Mouse (Mus musculus): ENCODE results near the gene Atp2c1. TPM values are rescaled to one million over a fixed set of nuclear protein-coding genes. Genes with fewer than 3 reads are reported as not detected.

The Atp2c1 gene
- total RNA-seq, 2 experiments from 2014 or later: 65.9 to 71.9 TPM

DNA sequence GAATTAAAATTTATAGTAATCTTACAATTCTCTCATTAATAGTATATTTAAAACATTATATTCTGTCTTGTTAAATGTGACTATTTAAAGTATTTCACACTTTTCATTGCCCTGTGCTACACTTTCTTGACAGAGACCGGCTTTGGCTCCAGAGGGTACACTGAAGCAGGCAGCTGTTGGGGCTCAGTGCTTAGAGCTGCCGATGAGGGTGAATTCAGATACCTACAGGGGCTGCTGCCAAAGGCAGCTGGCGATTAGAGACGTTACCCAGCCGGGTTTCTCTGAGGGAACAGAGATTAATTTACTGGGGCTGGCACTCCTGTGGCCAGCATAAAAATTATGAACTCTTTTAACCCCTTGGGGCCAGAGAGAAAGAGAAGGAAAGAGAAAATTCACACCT, 152.8 kb downstream of the Atp2c1 start:
- no peak for DNase-seq (ENCODE audit: low spot score in 2 of 2)

DNA sequence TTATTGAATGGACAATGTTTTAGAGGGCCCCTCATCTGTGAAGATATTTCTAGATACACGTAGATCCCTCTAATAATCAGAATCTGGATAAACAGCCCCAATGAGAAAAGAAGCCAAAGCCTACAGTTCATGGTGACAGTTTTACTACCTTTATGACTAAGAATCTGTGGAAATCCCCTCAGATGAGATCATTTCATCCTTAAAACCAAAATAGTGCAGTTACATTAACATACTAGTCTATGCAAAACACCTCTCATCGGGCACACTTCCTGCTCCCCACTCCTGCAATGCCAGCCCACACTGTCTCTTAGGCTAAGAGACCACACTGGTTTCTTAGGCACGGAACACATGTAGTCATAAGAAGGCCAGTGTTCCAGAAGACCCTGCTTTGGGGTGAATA, 158.5 kb downstream of the Atp2c1 start:
- DNase-seq (ENCODE audit: low spot score in 2 of 2): no peak

DNA sequence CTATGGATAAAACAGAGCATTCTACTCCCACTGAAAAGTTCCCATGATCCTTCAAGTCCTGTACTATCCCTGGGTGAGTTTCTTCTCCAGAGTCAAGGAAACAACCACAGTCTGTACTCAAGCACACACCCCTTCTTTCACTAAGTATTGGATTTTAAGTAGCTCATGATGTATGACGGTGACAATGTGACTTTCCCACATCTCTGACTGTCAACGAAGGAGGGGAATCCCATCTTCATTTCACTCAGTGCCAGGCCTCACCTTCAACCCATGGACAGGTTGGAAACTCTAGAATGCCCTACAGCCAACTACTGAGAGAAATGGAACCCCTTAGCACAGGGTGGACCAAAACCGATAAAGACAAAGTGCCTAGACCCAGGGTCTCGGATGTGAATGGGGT, 160.9 kb downstream of the Atp2c1 start:
- no peak for DNase-seq (ENCODE audit: low spot score in 2 of 2)

DNA sequence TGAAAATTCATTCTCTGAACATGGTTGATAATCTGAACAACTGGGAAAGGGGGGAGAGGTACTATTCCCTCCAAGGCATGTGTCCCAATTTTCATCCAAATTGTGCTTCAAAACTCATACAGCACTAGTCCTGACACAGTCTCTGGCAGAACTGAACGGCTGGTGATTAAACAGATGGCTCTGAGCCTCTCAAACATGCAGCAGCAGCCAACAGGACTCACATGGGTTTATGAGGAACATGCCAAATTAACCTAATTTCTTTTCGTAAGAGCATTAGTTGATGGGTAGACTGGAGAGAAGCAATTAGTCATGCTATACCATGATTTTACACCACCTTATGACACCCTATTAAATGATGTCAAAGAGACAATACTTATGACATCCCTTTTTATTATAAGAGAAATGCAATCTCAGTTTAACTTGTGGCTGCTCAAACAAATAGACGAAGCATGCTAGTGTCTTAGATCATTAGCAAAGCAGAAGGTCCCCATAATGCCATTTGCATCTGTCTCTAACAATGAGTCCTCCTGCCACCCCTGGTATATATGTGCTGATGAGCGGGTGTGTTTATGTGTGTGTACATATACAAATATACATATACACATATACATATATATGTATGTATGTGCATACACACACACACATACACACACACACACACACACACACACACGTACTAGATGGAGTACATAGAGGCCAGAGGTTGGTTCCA, 163.4 kb downstream of the Atp2c1 start:
- no peak for DNase-seq (ENCODE audit: low spot score in 2 of 2)

DNA sequence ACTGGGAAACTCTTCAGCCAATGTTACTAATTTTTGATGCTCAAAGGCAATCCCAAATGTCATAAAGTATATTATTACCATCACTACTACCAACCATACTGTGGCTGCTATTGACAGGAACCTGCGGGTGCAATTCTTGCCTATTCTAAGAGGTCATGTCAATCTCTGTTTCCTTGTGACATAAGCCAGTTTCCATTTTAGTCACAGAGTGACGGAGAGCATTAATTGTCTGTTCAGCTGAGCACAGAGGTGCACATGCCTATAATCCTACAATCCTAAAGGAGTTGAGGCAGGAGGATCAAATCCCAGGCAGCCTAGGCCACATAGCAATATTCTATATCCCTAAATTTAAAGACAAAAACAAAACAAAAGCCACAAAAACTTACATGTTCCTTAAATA, 164.9 kb downstream of the Atp2c1 start:
- DNase-seq (ENCODE audit: low spot score in 2 of 2): no peak

Other genes starting within 250 kb of the Atp2c1 start
- 1 to 10 TPM; 6.2 to 9.1 TPM for gene Aste1, start 131.9 kb downstream of the Atp2c1 start, total RNA-seq (2021)
- gene Nek11, start 131.8 kb downstream of the Atp2c1 start, total RNA-seq (2021): under 1 TPM in 1 of 2 experiments, not detected in 1; 0.49 TPM
- 10 to 100 TPM; 19.7 to 23.9 TPM for gene Pik3r4, start 115.7 kb upstream of the Atp2c1 start, total RNA-seq (2021)